Mouse (Mus musculus) limb, embryonic 14.5 days (tissue): Measurements from ENCODE around the gene Iqcf6. TPM values are rescaled to one million over a fixed set of nuclear protein-coding genes. Genes with fewer than 3 reads are reported as not detected.
"Not testable (repeated sequence)": the region's sequence is repeated elsewhere in the genome, so short reads cannot be mapped to it uniquely, and the experiment has no call there.

Experiments used
- ATAC-seq: fragments of 200-750 bp; cut with Nextera tagmentation; 2 replicates; pipeline ENCODE4 v1.8.0; 2017; ENCODE audit warnings: low read depth, moderate number of reproducible peaks, moderate TSS enrichment; ENCODE audit not compliant: low FRiP score
- DNase-seq: peaks from one replicate; pipeline ENCODE4 v3.0.0-alpha.2; 2015; ENCODE audit warnings: low spot score
- H3K27ac ChIP-seq: fragments of 300-500 bp; sonication (generic); replicated peaks from 2 replicates; pipeline ENCODE4 v1.5.1; 2014; ENCODE audit warnings: low read depth, mild to moderate bottlenecking, low read length, moderate library complexity, mixed read lengths
- H3K27me3 ChIP-seq: fragments of 300-500 bp; sonication (generic); 2 replicates; pipeline ENCODE4 v1.6.1; 2014; ENCODE audit warnings: low read length, mixed read lengths; ENCODE audit not compliant: control insufficient read depth, insufficient read depth
- H3K36me3 ChIP-seq: fragments of 300-500 bp; sonication (generic); 2 replicates; pipeline ENCODE4 v1.6.1; 2014; ENCODE audit warnings: mild to moderate bottlenecking, low read length, moderate library complexity, mixed read lengths; ENCODE audit not compliant: control insufficient read depth, insufficient read depth
- H3K4me1 ChIP-seq: fragments of 300-500 bp; sonication (generic); 2 replicates; pipeline ENCODE4 v1.6.1; 2014; ENCODE audit warnings: antibody characterized with exemption, low read length, mixed read lengths; ENCODE audit not compliant: control insufficient read depth, insufficient read depth
- H3K4me2 ChIP-seq: fragments of 300-500 bp; sonication (generic); replicated peaks from 2 replicates; pipeline ENCODE4 v1.6.1; 2014; ENCODE audit warnings: low read depth, mild to moderate bottlenecking, low read length, moderate library complexity; ENCODE audit not compliant: severe bottlenecking
- H3K4me3 ChIP-seq: fragments of 300-500 bp; sonication (generic); replicated peaks from 2 replicates; pipeline ENCODE4 v1.5.1; 2014; ENCODE audit warnings: low read length
- H3K9ac ChIP-seq: fragments of 300-500 bp; sonication (generic); 2 replicates; pipeline ENCODE4 v1.6.1; 2014; ENCODE audit warnings: mild to moderate bottlenecking, low read depth, low read length, moderate library complexity; ENCODE audit not compliant: severe bottlenecking
- H3K9me3 ChIP-seq: fragments of 300-500 bp; sonication (generic); 2 replicates; pipeline ENCODE4 v1.6.1; 2016; ENCODE audit warnings: low read length; ENCODE audit not compliant: control insufficient read depth
- POLR2A ChIP-seq: fragments of 200-500 bp; IDR thresholded peaks from 2 replicates; pipeline ENCODE4 v1.8.0; 2012; ENCODE audit warnings: inconsistent platforms, mild to moderate bottlenecking, moderate library complexity, borderline replicate concordance; ENCODE audit not compliant: insufficient read depth, insufficient read length; ENCODE audit errors: extremely low read depth
- WGBS: fragments of 180-500 bp; shearing (Covaris S2); extraction: QIAGEN DNeasy Blood & Tissue Kit; methylation state at CpG from one replicate; pipeline ENCODE4 v1.1.7; 2014; 5-methylcytosine and 5-hydroxymethylcytosine counted together
- polyA plus RNA-seq, 2 experiments: library from polyadenylated mRNA; depleted of rRNA in 1 of 2; stranded (reverse) in 1 of 2; unstranded in 1 of 2; fragments of >200 nt; fragmentation: Nextera tagmentation in 1 of 2; extraction: Ambion mirVana in 1 of 2; gene quantifications; 2 replicates each; pipeline versions ENCODE4 v1.2.1 to v1.2.3; 2012 to 2014

The Iqcf6 gene
- polyA plus RNA-seq (2012; rRNA removed), result not detected in 2 replicates
- not detected in 2 replicates for polyA plus RNA-seq (2014; fragmentation: Nextera tagmentation; extraction: Ambion mirVana)

GRCm38 (mm10) chr9:106626282-106626681 lies at the start of gene Iqcf6:
TSS of gene Iqcf6 (plus strand) at chr9:106626582.
- TF ChIP-seq POLR2A, result no peak
- ATAC-seq (no peak), DNase-seq (no peak)
- no peaks in the 10 kb centered on the region for H3K9me3 ChIP-seq
- H3K36me3 ChIP-seq, result no peaks in the 10 kb centered on the region
- WGBS, result 76% methylated on average over 2 of the region's 2 CpGs
- no peaks in the 10 kb centered on the region for H3K27me3 ChIP-seq
- H3K4me1 ChIP-seq, result no peaks in the 10 kb centered on the region
- no peak within 1 kb of the TSS for H3K4me3 ChIP-seq
- no peak within 1 kb of the TSS for H3K9ac ChIP-seq
- H3K27ac ChIP-seq, result no peak within 1 kb of the TSS
- H3K4me2 ChIP-seq, result no peak within 1 kb of the TSS

- DNase-seq, result no peak
- WGBS, result 81% methylated on average over 7 of the region's 7 CpGs
These were observed 46.4 kb upstream of the Iqcf6 start for GRCm38 (mm10) chr9:106580016-106580415.

GRCm38 (mm10) chr9:106582552-106582951 lies 43.8 kb upstream of the Iqcf6 start:
- Histone ChIP-seq H3K4me1 (no peaks in the 10 kb centered on the region), H3K9ac (no peak overlapping the region), H3K9me3 (peaks cover 4% of the 10 kb centered on the region; the same call in 1 of the 2 replicates), H3K4me2 (no peak overlapping the region), H3K27me3 (no peaks in the 10 kb centered on the region), H3K36me3 (no peaks in the 10 kb centered on the region), H3K27ac (no peak overlapping the region), H3K4me3 (no peak overlapping the region)
- DNase-seq (no peak), ATAC-seq (no peak)
- WGBS, result 82% methylated on average over 1 of the region's 1 CpGs
- TF ChIP-seq POLR2A, result no peak

More at GRCm38 (mm10) chr9:106580016-106580415, 46.4 kb upstream of the Iqcf6 start:
- no peak for TF ChIP-seq POLR2A
- Histone ChIP-seq H3K27ac (no peak overlapping the region), H3K9me3 (peaks cover 4% of the 10 kb centered on the region; the same call in 1 of the 2 replicates), H3K4me3 (no peak overlapping the region), H3K4me2 (no peak overlapping the region), H3K27me3 (no peaks in the 10 kb centered on the region), H3K9ac (no peak overlapping the region), H3K36me3 (no peaks in the 10 kb centered on the region), H3K4me1 (no peaks in the 10 kb centered on the region)
- no peak for ATAC-seq

GRCm38 (mm10) chr9:106592158-106592557 lies 34.2 kb upstream of the Iqcf6 start:
- WGBS, result 89% methylated on average over 5 of the region's 5 CpGs
- no peak for TF ChIP-seq POLR2A
- no peaks in the 10 kb centered on the region for H3K36me3 ChIP-seq
- H3K4me3 ChIP-seq, result no peak overlapping the region
- ATAC-seq (no peak), DNase-seq (no peak)
- no peaks in the 10 kb centered on the region for H3K9me3 ChIP-seq
- no peak overlapping the region for H3K9ac ChIP-seq
- H3K27ac ChIP-seq, result no peak overlapping the region
- H3K27me3 ChIP-seq, result no peaks in the 10 kb centered on the region
- no peak overlapping the region for H3K4me2 ChIP-seq
- H3K4me1 ChIP-seq, result no peaks in the 10 kb centered on the region

- WGBS, result 0% methylated on average over 4 of the region's 4 CpGs
- ATAC-seq, H3K36me3 ChIP-seq: not testable (repeated sequence)
These were observed 31.0 kb upstream of the Iqcf6 start for GRCm38 (mm10) chr9:106595402-106595801.

GRCm38 (mm10) chr9:106595836-106596235 lies 30.5 kb upstream of the Iqcf6 start:
- Histone ChIP-seq H3K9me3 (no peaks in the 10 kb centered on the region), H3K4me1 (no peaks in the 10 kb centered on the region), H3K4me2 (no peak overlapping the region), H3K9ac (0 out of 2 replicates have a peak overlapping the region, but pooled peaks have one; percentile 21), H3K4me3 (no peak overlapping the region), H3K36me3 (no peaks in the 10 kb centered on the region), H3K27me3 (no peaks in the 10 kb centered on the region), H3K27ac (no peak overlapping the region)
- DNase-seq (no peak), ATAC-seq (no peak)
- no peak for TF ChIP-seq POLR2A
- 61% methylated on average over 7 of the region's 7 CpGs for WGBS

More at GRCm38 (mm10) chr9:106595402-106595801, 31.0 kb upstream of the Iqcf6 start:
- DNase-seq, H3K27ac ChIP-seq, H3K4me3 ChIP-seq, H3K27me3 ChIP-seq, H3K4me1 ChIP-seq, H3K4me2 ChIP-seq, H3K9me3 ChIP-seq: not testable (repeated sequence)
- 0 out of 2 replicates have a peak overlapping the region, but pooled peaks have one; percentile 21 for H3K9ac ChIP-seq
